Mouse (Mus musculus) ES-E14 (cell line): ENCODE data around the gene Slc38a7. TPM values are rescaled to one million over a fixed set of nuclear protein-coding genes. Genes with fewer than 3 reads are reported as not detected.

ENCODE experiments used
- DNase-seq: peaks from one replicate; pipeline ENCODE4 v3.0.0-alpha.2; 2013; ENCODE audit warnings: low read depth, low spot score
- H3K27ac ChIP-seq: 2 replicates; pipeline ENCODE4 v1.5.1; 2012; ENCODE audit warnings: low read depth, mild to moderate bottlenecking, low read length, moderate library complexity, mixed read lengths; ENCODE audit not compliant: poor library complexity, insufficient read depth, severe bottlenecking
- H3K36me3 ChIP-seq: 2 replicates; pipeline ENCODE4 v1.6.1; 2012; ENCODE audit warnings: mild to moderate bottlenecking, low read length, moderate library complexity, mixed read lengths; ENCODE audit not compliant: control insufficient read depth, poor library complexity, insufficient read depth, severe bottlenecking
- H3K4me1 ChIP-seq, 2 experiments: fragments of 150-350 bp in 1 of 2; sonication (generic) in 1 of 2; 2 replicates each; pipeline ENCODE4 v1.6.1; 2012; ENCODE audit warnings: low read length in 2 of 2, mild to moderate bottlenecking in 1 of 2, mixed read lengths in 1 of 2; ENCODE audit not compliant: control insufficient read depth in 2 of 2, insufficient read depth in 2 of 2, poor library complexity in 1 of 2
- H3K4me3 ChIP-seq, 2 experiments: fragments of 150-350 bp in 1 of 2; sonication (generic) in 1 of 2; 2 replicates each; pipeline ENCODE4 v1.5.1; 2012; ENCODE audit warnings: low read length in 2 of 2, low read depth in 1 of 2, mild to moderate bottlenecking in 1 of 2, mixed read lengths in 1 of 2; ENCODE audit not compliant: insufficient read depth in 1 of 2, poor library complexity in 1 of 2, severe bottlenecking in 1 of 2
- H3K9ac ChIP-seq: 2 replicates; pipeline ENCODE4 v1.6.1; 2012; ENCODE audit warnings: low read depth, mild to moderate bottlenecking, low read length, mixed read lengths; ENCODE audit not compliant: poor library complexity, insufficient read depth, severe bottlenecking
- H3K9me3 ChIP-seq: fragments of 150-350 bp; sonication (generic); 2 replicates; pipeline ENCODE4 v1.6.1; 2012; ENCODE audit warnings: low read depth, mild to moderate bottlenecking, low read length; ENCODE audit not compliant: control insufficient read depth, insufficient read depth
- CHD2 ChIP-seq: IDR thresholded peaks from 2 replicates; pipeline ENCODE4 v1.6.1; 2014; ENCODE audit warnings: mild to moderate bottlenecking, low read depth, low read length, inconsistent platforms
- HCFC1 ChIP-seq: IDR thresholded peaks from 2 replicates; pipeline ENCODE4 v1.6.1; 2012; ENCODE audit warnings: low read length, inconsistent platforms, borderline replicate concordance; ENCODE audit not compliant: insufficient read depth
- MAFK ChIP-seq: IDR thresholded peaks from 2 replicates; pipeline ENCODE4 v1.6.1; 2014; ENCODE audit warnings: mild to moderate bottlenecking, low read depth, low read length, inconsistent platforms; ENCODE audit not compliant: insufficient read depth
- ZC3H11A ChIP-seq: IDR thresholded peaks from 2 replicates; pipeline ENCODE4 v1.6.1; 2012; ENCODE audit warnings: low read depth, mild to moderate bottlenecking, inconsistent platforms, low read length, borderline replicate concordance
- ZNF384 ChIP-seq: IDR thresholded peaks from 2 replicates; pipeline ENCODE4 v1.6.1; 2012; ENCODE audit warnings: low read depth, low read length, inconsistent platforms
- in situ Hi-C, 2 experiments: fragments of 600-800 bp; cut with MboI; formaldehyde crosslinking; loops; one replicate each; pipeline ENCODE4 v1.15.1; 2025; ENCODE audit warnings: low sequenced_read_pairs in 2 of 2, inconsistent platforms in 1 of 2; ENCODE audit not compliant: unreplicated experiment in 2 of 2
- total RNA-seq: library from RNA; depleted of rRNA; stranded (reverse); fragments of 300-350 nt; gene quantifications from 2 replicates; pipeline ENCODE4 v1.2.3, GENCODE M21; 2012

Slc38a7 gene
- total RNA-seq, 1 experiment = 47.9 TPM

- Histone ChIP-seq H3K27ac (no peak overlapping the region), H3K9me3 (no peaks in the 10 kb centered on the region), H3K36me3 (peaks cover 4% of the 10 kb centered on the region; the same call in 1 of the 2 replicates), H3K4me3 (no peak overlapping the region), H3K9ac (no peak overlapping the region), H3K4me1 (peaks cover 0 to 7% of the 10 kb centered on the region in 2 experiments; a peak in 2 of 4 replicates)
- DNase-seq = no peak
- TF ChIP-seq MAFK (no peak), CHD2 (no peak), HCFC1 (no peak), ZNF384 (no peak), ZC3H11A (no peak)
- in situ Hi-C loops = no loop called here
These were observed 44.7 kb downstream of the Slc38a7 start for GRCm38 (mm10) chr8:95808631-95809030.

- peaks cover 2 to 7% of the 10 kb centered on the region in 2 experiments; a peak in 3 of 4 replicates for H3K4me1 ChIP-seq
- peak; percentile 82 for DNase-seq
- H3K36me3 ChIP-seq = peaks cover 4% of the 10 kb centered on the region; the same call in 1 of the 2 replicates
- peak overlapping the region; percentile 94 for H3K27ac ChIP-seq
- no peaks in the 10 kb centered on the region for H3K9me3 ChIP-seq
- TF ChIP-seq HCFC1 (peak; percentile 99), ZC3H11A (peak; percentile 58; the same call in 1 of the 2 replicates), CHD2 (no peak)
- H3K9ac ChIP-seq = peak overlapping the region; percentile 95
- peak overlapping the region; percentile 90 to 100 for H3K4me3 ChIP-seq
- in situ Hi-C loops = no loop called here
These were observed 45.5 kb downstream of the Slc38a7 start for GRCm38 (mm10) chr8:95807861-95808260.

- TF ChIP-seq HCFC1 (peak; percentile 50; the same call in 1 of the 2 replicates), ZNF384 (no peak), ZC3H11A (no peak), CHD2 (peak; percentile 96)
- in situ Hi-C loops = no loop called here
- Histone ChIP-seq H3K36me3 (peaks cover 4% of the 10 kb centered on the region; the same call in 1 of the 2 replicates), H3K27ac (peak within 1 kb of the TSS; percentile 97), H3K9me3 (no peaks in the 10 kb centered on the region), H3K4me3 (peak within 1 kb of the TSS; percentile 90 to 100), H3K9ac (peak within 1 kb of the TSS; percentile 100), H3K4me1 (peaks cover 6 to 7% of the 10 kb centered on the region in 2 experiments; a peak in 3 of 4 replicates)
- peak; percentile 91 for DNase-seq
These were observed 46.0 kb downstream of the Slc38a7 start, which contains the start of gene Cnot1 for GRCm38 (mm10) chr8:95807331-95807843. Gene Cnot1, minus strand, starts transcription at chr8:95807464.

DNA sequence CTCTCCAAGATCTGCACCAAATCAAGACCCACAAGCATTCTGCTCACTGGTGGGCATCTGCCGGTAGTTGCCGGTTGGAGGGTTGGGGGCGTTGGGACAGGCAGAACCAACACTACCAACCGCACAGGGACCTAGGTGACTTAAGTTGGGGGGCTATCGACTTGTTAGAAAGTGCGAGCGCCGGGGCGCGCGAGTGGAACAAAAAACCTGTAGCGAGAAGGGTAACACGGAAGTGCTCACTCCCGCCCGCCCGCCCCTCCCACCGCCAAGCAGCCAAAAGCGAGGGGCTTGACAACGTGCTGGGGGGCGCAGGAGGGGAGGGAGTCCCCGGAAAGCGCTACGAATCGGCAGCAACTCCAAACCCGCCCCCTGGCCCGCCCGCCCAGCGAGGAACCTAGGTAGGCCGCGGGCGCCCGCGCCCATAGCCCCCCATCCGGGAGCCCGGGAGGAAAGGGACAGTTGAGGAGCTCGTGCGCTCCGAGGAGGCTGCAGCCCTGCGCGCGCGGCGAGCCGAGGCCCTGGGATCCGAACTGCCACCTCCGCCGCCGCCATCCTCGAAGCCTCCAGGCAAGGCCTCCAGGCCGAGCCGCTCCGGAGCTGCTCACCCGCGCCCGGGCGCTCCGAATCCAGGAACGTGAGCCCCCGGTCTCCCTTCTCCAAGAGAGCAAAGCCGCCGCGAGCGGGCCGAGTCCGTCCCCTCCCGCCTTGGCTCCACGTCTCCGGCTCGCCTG, 46.7 kb downstream of the Slc38a7 start:
- no peak for TF ChIP-seq ZC3H11A
- TF ChIP-seq CHD2 = no peak
- no peak for TF ChIP-seq MAFK
- no peak for TF ChIP-seq ZNF384
- TF ChIP-seq HCFC1 = no peak
- DNase-seq = no peak
- H3K36me3 ChIP-seq = peaks cover 8% of the 10 kb centered on the region; the same call in 1 of the 2 replicates
- peaks cover 6 to 14% of the 10 kb centered on the region in 2 experiments; a peak in 3 of 4 replicates for H3K4me1 ChIP-seq
- in situ Hi-C loops = no loop called here
- peak overlapping the region; percentile 97 for H3K27ac ChIP-seq
- H3K9ac ChIP-seq = peak overlapping the region; percentile 100
- H3K4me3 ChIP-seq = peak overlapping the region; percentile 90 to 100
- no peaks in the 10 kb centered on the region for H3K9me3 ChIP-seq
